9 mouse cellular contexts compared by ENCODE assay signal in genomic region chr19:46975565-46975964, GRCm38 (mm10). TPM values are rescaled to one million over a fixed set of nuclear protein-coding genes. Genes with fewer than 3 reads are reported as not detected.
A peak's percentile ranks its signal among the peaks of the same experiment; 100 is the strongest.
DNase-seq lines count a peak whose midpoint lies in the region; ATAC-seq lines count a peak whose summit lies in the region.
"Had no signal": no experiment of that assay in that cellular context is flagged by ENCODE, and none has a peak within 500 bp of the region (broad histone marks: within the 10 kb centered on the region; RNA-seq: fewer than 3 reads in every experiment).

No protein-coding gene starts in this region.

- ATAC-seq in kidney, embryonic 16.5 days (ENCODE audit: low FRiP score, low TSS enrichment), result no peak
- peak; percentile 61; the same call in 1 of the 2 replicates for ATAC-seq in heart, embryonic 15.5 days (replicated peaks; ENCODE audit: insufficient number of reproducible peaks, insufficient read depth, low FRiP score, low read depth)

- 68% methylated on average over 4 of the region's 4 CpGs for WGBS in kidney, embryonic 16.5 days
- WGBS in heart, embryonic 15.5 days, result 34% methylated on average over 4 of the region's 4 CpGs

- peak; percentile 82 for DNase-seq in kidney, adult 9 months
- peak; percentile 72 to 86 for DNase-seq in gastrocnemius, adult 8-10 months (ENCODE audit: low spot score in 2 of 2)
- DNase-seq in lung, postnatal 25 days (ENCODE audit: low spot score), result peak; percentile 63
- no peak for DNase-seq in c-Kit-positive CD71-positive TER-119-positive erythroid progenitor cells, embryonic 14.5 days (ENCODE audit: low spot score)
- no peak for DNase-seq in layer of hippocampus, postnatal 10 days (ENCODE audit: low spot score in 2 of 2)

- H3K9ac ChIP-seq in kidney, embryonic 16.5 days (replicated peaks; ENCODE audit: low read length), result no peak overlapping the region
- no peak overlapping the region for H3K9ac ChIP-seq in heart, embryonic 15.5 days
- H3K9ac ChIP-seq: neural tube, embryonic 12.5 days had no signal

- H3K4me2 ChIP-seq in kidney, embryonic 16.5 days (replicated peaks; ENCODE audit: low read depth, low read length), result no peak overlapping the region
- H3K4me2 ChIP-seq in heart, embryonic 15.5 days, result no peak overlapping the region
- H3K4me2 ChIP-seq: neural tube, embryonic 12.5 days had no signal

- no peaks in the 10 kb centered on the region for H3K36me3 ChIP-seq in kidney, embryonic 16.5 days (ENCODE audit: insufficient read depth, low read length)
- no peaks in the 10 kb centered on the region for H3K36me3 ChIP-seq in heart, embryonic 15.5 days
- H3K36me3 ChIP-seq: neural tube, embryonic 12.5 days had no signal

- H3K27me3 ChIP-seq in kidney, embryonic 16.5 days (ENCODE audit: insufficient read depth, low read length), result no peaks in the 10 kb centered on the region
- no peaks in the 10 kb centered on the region for H3K27me3 ChIP-seq in heart, embryonic 15.5 days
- H3K27me3 ChIP-seq: neural tube, embryonic 12.5 days had no signal

- peaks cover 6% of the 10 kb centered on the region for H3K4me1 ChIP-seq in kidney, embryonic 16.5 days (ENCODE audit: insufficient read depth, low read length)
- peaks cover 38% of the 10 kb centered on the region for H3K4me1 ChIP-seq in heart, embryonic 15.5 days (replicated peaks)

- no peaks in the 10 kb centered on the region for H3K9me3 ChIP-seq in kidney, embryonic 16.5 days (ENCODE audit: low read length)
- no peaks in the 10 kb centered on the region for H3K9me3 ChIP-seq in heart, embryonic 15.5 days (replicated peaks)
- H3K9me3 ChIP-seq: neural tube, embryonic 12.5 days had no signal

- H3K4me3 ChIP-seq in kidney, embryonic 16.5 days (ENCODE audit: low read length), result no peak overlapping the region
- no peak overlapping the region for H3K4me3 ChIP-seq in heart, embryonic 15.5 days
- H3K4me3 ChIP-seq: neural tube, embryonic 12.5 days had no signal

- no peak overlapping the region for H3K27ac ChIP-seq in kidney, embryonic 16.5 days (ENCODE audit: low read length)
- peak overlapping the region; percentile 74 for H3K27ac ChIP-seq in heart, embryonic 15.5 days
- H3K27ac ChIP-seq: neural tube, embryonic 12.5 days had no signal

RNA-seq across cellular contexts. Expression of gene Ina, which starts 38.9 kb away (rescaled TPM):
- 0.71 and 2.1 TPM in 2 replicates for polyA plus RNA-seq in kidney, embryonic 16.5 days (2015; fragmentation: Nextera tagmentation; extraction: Ambion mirVana)
- total RNA-seq in gastrocnemius, adult 8-10 months (2022), result not detected
- polyA plus RNA-seq in heart, embryonic 15.5 days (2015; fragmentation: Nextera tagmentation; extraction: Ambion mirVana), result 0.58 and 5.8 TPM in 2 replicates
- total RNA-seq in layer of hippocampus, postnatal 10 days (2021), result 100 to 1,000 TPM; 197 to 202 TPM
- total RNA-seq: megakaryocyte progenitor cell, adult 5-6 weeks had no signal

RNA-seq across cellular contexts. Expression of gene Nt5c2, which starts 39.4 kb away (rescaled TPM):
- polyA plus RNA-seq in kidney, embryonic 16.5 days (2015; fragmentation: Nextera tagmentation; extraction: Ambion mirVana), result 77.5 and 89.4 TPM in 2 replicates
- 10 to 100 TPM in 1 of 4 experiments, 1 to 10 TPM in 3; 5.8 to 10.2 (median 8.1) TPM for total RNA-seq in gastrocnemius, adult 8-10 months (2022)
- polyA plus RNA-seq in heart, embryonic 15.5 days (2015; fragmentation: Nextera tagmentation; extraction: Ambion mirVana), result 117 and 118 TPM in 2 replicates
- total RNA-seq in layer of hippocampus, postnatal 10 days (2021), result 10 to 100 TPM; 65.6 to 78.1 TPM

Comparison
In these comparisons a context has a peak if more than half of its experiments do, and no peak if none do; other contexts are left out.
1. DNase-seq: peak in kidney, adult 9 months (single experiment), gastrocnemius, adult 8-10 months (2 of 2) and lung, postnatal 25 days (single experiment); none in c-Kit-positive CD71-positive TER-119-positive erythroid progenitor cells, embryonic 14.5 days (single experiment) and layer of hippocampus, postnatal 10 days (0 of 2).
2. RNA of gene Ina, which starts 38.9 kb away (total RNA-seq): 197 to 202 TPM in layer of hippocampus, postnatal 10 days; not detected in gastrocnemius, adult 8-10 months; every median in the first group is over 100 times any median in the second.
3. RNA of gene Nt5c2, which starts 39.4 kb away (total RNA-seq): 65.6 to 78.1 TPM in layer of hippocampus, postnatal 10 days; 5.8 to 10.2 TPM in gastrocnemius, adult 8-10 months; every median in the first group is over 4 times any median in the second.